Mouse (Mus musculus): ENCODE data around the gene Man1c1. TPM values are rescaled to one million over a fixed set of nuclear protein-coding genes. Genes with fewer than 3 reads are reported as not detected.

The Man1c1 gene
- total RNA-seq, 2 experiments from 2014 or later = 14.2 to 16.3 TPM

- DNase-seq (ENCODE audit: low spot score in 2 of 2) = no peak
Observed at GRCm38 (mm10) chr4:134519281-134519680, 184.8 kb downstream of the Man1c1 start.

- no peak for DNase-seq (ENCODE audit: low spot score in 2 of 2)
Observed at GRCm38 (mm10) chr4:134518541-134518940, 185.5 kb downstream of the Man1c1 start.

- no peak for DNase-seq (ENCODE audit: low spot score in 2 of 2)
Observed at GRCm38 (mm10) chr4:134517719-134518118, 186.4 kb downstream of the Man1c1 start.

- no peak for DNase-seq (ENCODE audit: low spot score in 2 of 2)
Observed at GRCm38 (mm10) chr4:134516981-134517380, 187.1 kb downstream of the Man1c1 start.

- DNase-seq (ENCODE audit: low spot score in 2 of 2) = no peak
Observed at GRCm38 (mm10) chr4:134515614-134516013, 188.5 kb downstream of the Man1c1 start.

GRCm38 (mm10) chr4:134514309-134514930 is 189.7 kb downstream of the Man1c1 start:
- no peak for DNase-seq (ENCODE audit: low spot score in 2 of 2)

- DNase-seq (ENCODE audit: low spot score in 2 of 2) = peak; percentile 64 to 67
Observed at GRCm38 (mm10) chr4:134512798-134513197, 191.3 kb downstream of the Man1c1 start.

- DNase-seq (ENCODE audit: low spot score in 2 of 2) = no peak
Observed at GRCm38 (mm10) chr4:134511730-134512129, 192.4 kb downstream of the Man1c1 start.

Small RNAs within 50 kb of the gene (microRNA-seq; reads per million reads assigned to microRNA genes)
- gene Mir6403 = 0 reads per million in 2 experiments

Other genes starting within 250 kb of the Man1c1 start
- gene Stmn1, start 236.0 kb downstream of the Man1c1 start, total RNA-seq (2021) = 1,000 to 10,000 TPM; 1,050 to 1,137 TPM
- gene Paqr7, start 207.6 kb downstream of the Man1c1 start, total RNA-seq (2021) = 10 to 100 TPM; 50.0 to 51.9 TPM
- gene Aunip, start 193.3 kb downstream of the Man1c1 start, total RNA-seq (2021) = under 1 TPM; 0.48 to 0.78 TPM
- gene Mtfr1l, start 168.9 kb downstream of the Man1c1 start, total RNA-seq (2021) = 10 to 100 TPM; 82.0 to 86.7 TPM
- 10 to 100 TPM; 16.9 TPM for gene Selenon, start 152.1 kb downstream of the Man1c1 start, total RNA-seq (2021)
- gene Ldlrap1, start 63.7 kb upstream of the Man1c1 start, total RNA-seq (2021) = 1 to 10 TPM; 2.7 to 3.2 TPM
- 10 to 100 TPM; 48.2 to 52.1 TPM for gene Maco1, start 149.1 kb upstream of the Man1c1 start, total RNA-seq (2021)
- gene Rhd, start 160.2 kb upstream of the Man1c1 start, total RNA-seq (2021) = not detected
- 100 to 1,000 TPM; 116 to 123 TPM for gene Tmem50a, start 210.7 kb upstream of the Man1c1 start, total RNA-seq (2021)
- 100 to 1,000 TPM; 245 to 279 TPM for gene Rsrp1, start 219.3 kb upstream of the Man1c1 start, total RNA-seq (2021)
- gene Syf2, start 226.6 kb upstream of the Man1c1 start, total RNA-seq (2021) = 10 to 100 TPM; 42.1 to 45.0 TPM

Data from layer of hippocampus, postnatal 10 days (tissue).